Mouse (Mus musculus): ENCODE measurements around the gene 4931428L18Rik. TPM values are rescaled to one million over a fixed set of nuclear protein-coding genes. Genes with fewer than 3 reads are reported as not detected.

Gene 4931428L18Rik
- polyA plus RNA-seq, 1 experiment from 2014 or later: not detected

DNA sequence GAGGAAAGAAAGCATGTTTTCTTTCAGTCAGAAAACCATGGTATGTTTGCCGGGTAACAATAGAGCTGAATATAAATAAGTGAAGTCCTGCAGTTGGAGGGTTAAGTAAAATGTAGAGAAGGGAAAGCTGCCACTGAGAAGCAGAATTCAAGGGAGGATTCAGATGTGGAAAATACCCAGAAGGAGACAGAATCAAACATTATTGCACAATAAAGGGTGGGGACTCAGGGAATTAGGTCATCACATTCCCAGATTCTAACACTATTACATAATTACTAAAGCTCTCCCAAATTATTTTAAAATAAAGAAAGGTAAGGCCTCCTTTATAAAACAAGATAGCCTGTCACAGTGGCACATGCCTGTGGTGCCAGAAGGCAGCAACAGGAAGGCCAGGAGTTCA, 128.5 kb downstream of the 4931428L18Rik start:
- 70% methylated on average over 1 of the region's 1 CpGs for WGBS
- Histone ChIP-seq H3K9ac (no peak overlapping the region), H3K27ac (replicated peaks) (no peak overlapping the region), H3K4me3 (no peak overlapping the region), H3K9me3 (no peaks in the 10 kb centered on the region), H3K4me2 (no peak overlapping the region), H3K4me1 (replicated peaks) (no peaks in the 10 kb centered on the region), H3K27me3 (no peaks in the 10 kb centered on the region), H3K36me3 (no peaks in the 10 kb centered on the region)
- ATAC-seq (ENCODE audit: low read depth): no peak

DNA sequence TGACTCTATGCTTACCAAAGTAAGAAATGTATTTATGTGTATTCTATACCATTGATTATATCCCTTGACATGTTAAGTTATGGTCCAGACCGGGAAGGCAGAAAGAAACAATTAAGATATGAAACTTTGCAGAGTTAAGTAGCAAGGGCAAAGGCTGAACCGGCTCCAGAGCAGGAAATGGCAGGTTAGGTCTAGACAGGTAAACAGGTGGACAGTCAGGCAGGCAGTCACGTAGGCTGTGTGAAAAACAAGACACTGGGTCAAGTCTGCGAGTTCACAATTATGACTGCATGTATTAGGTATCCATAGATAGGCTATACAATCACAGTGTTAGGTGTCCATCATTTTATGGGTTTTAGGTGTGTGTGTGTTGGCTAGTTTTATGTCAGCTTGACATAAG, 133.8 kb downstream of the 4931428L18Rik start:
- no peaks in the 10 kb centered on the region for H3K4me1 ChIP-seq (replicated peaks)
- 93% methylated on average over 4 of the region's 4 CpGs for WGBS
- H3K9me3 ChIP-seq: no peaks in the 10 kb centered on the region
- H3K4me3 ChIP-seq: no peak overlapping the region
- no peaks in the 10 kb centered on the region for H3K27me3 ChIP-seq
- no peak overlapping the region for H3K27ac ChIP-seq (replicated peaks)
- ATAC-seq (ENCODE audit: low read depth): no peak
- H3K36me3 ChIP-seq: no peaks in the 10 kb centered on the region
- no peak overlapping the region for H3K4me2 ChIP-seq
- H3K9ac ChIP-seq: no peak overlapping the region

DNA sequence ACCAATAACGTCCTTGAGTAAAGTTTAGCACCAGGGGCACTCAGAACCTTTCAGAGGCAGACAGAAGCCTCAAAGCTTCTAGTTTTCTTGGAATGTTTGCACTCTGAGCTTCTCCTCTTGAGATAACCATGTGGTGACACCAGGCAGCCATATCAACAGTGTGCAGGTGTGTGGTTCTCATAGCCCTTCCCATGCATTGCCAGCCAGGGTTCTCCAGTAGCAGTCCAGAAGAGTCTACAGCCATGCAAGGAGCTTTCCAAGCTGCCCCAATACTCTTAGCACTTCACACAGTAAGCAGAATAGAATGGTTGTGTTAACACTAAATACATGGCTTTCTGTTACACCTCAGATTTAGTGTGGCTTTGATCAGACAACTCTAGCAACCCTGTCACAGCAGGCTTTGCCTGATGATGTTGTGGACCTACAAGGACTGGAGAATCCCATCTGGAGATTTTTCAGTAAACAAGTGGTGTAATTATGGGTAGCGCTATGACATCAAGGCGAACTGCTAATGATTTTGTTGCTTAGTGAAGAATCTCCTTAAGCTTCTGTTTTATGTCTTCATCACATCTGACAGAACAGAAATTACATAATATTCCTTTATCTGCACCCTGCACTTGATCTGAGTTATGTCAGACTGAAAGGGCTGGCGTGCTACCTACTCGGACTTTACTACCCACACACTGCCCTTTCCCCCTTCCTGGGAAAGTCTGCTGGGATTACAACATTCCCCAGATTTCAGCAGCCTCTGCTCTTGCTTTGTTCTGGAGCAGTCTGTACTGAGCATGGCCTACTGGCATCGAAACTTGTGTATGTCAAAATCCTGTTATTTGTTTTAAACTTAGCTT, 149.7 kb downstream of the 4931428L18Rik start:
- Histone ChIP-seq H3K27me3 (no peaks in the 10 kb centered on the region), H3K9me3 (no peaks in the 10 kb centered on the region), H3K36me3 (no peaks in the 10 kb centered on the region), H3K4me3 (no peak overlapping the region), H3K27ac (replicated peaks) (no peak overlapping the region), H3K9ac (no peak overlapping the region), H3K4me1 (replicated peaks) (no peaks in the 10 kb centered on the region), H3K4me2 (no peak overlapping the region)
- ATAC-seq (ENCODE audit: low read depth): no peak
- WGBS: 82% methylated on average over 6 of the region's 6 CpGs

DNA sequence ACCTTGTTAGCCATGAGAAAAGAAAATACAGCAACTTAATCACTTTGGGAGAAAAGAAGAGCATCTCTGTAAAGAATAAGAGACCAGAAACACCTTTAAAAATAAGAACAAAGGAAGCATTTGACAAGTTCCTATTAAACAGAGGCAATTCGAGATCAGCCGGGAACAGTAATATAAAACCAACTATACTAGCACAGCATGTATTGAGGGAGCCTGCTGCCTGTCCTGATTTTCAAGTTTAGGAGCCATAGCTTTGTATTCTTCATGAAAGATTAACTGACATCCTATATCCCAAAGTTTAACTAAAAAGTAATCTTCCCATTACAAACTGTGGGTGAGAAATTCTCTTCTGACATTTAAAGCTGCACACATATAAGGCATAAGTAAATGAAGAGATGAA, 151.3 kb downstream of the 4931428L18Rik start:
- Histone ChIP-seq H3K4me3 (no peak overlapping the region), H3K36me3 (no peaks in the 10 kb centered on the region), H3K9ac (no peak overlapping the region), H3K9me3 (no peaks in the 10 kb centered on the region), H3K27me3 (no peaks in the 10 kb centered on the region), H3K4me2 (no peak overlapping the region), H3K4me1 (replicated peaks) (no peaks in the 10 kb centered on the region), H3K27ac (replicated peaks) (no peak overlapping the region)
- 81% methylated on average over 2 of the region's 2 CpGs for WGBS
- ATAC-seq (ENCODE audit: low read depth): no peak

DNA sequence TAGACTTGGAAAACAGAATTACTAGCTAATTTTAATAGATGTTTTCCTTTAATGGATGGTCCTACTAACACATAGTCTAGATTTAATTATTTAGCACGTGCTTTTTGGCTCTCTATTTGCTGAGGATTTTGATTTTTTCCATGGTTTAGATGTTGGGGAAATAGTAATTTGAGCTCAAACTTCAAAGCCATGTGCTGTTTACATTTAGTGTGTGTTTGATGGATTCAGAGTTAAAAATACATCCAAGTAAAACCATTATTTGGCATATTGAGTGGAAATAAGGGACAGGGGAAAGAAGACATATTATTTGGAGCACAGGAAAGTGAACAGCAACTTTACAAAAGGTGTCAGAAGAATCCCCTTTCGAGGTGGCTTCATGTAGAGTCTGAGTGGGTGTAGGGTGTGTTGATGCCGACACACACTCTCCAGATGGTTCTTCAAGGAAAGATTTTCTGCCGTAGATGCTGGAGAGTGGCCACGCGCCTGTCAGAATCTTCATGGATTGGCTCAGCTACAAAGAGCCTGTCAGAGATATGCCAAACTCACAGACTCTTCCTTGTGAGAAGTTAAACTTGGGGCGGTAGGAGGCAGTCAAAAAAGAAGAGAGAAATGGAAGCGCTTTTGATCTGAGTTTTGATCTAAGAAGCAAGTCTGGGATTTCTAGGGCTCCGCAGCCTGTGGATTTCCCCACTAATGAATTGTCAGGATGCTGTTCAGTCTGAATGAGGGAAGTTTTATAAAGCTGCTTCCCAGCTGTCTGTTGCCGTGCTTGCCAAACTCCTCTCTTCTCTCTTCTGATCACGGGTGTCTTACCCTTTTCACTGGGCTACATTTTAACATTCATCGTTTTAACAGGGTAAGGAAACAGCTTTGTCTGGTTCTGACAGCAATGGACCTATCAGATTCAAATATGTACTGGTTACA, 157.4 kb downstream of the 4931428L18Rik start:
- H3K9me3 ChIP-seq: no peaks in the 10 kb centered on the region
- no peak overlapping the region for H3K4me2 ChIP-seq
- no peak overlapping the region for H3K4me3 ChIP-seq
- H3K36me3 ChIP-seq: no peaks in the 10 kb centered on the region
- no peak overlapping the region for H3K27ac ChIP-seq (replicated peaks)
- H3K4me1 ChIP-seq (replicated peaks): no peaks in the 10 kb centered on the region
- ATAC-seq (ENCODE audit: low read depth): no peak
- H3K9ac ChIP-seq: no peak overlapping the region
- WGBS: 88% methylated on average over 12 of the region's 12 CpGs
- no peaks in the 10 kb centered on the region for H3K27me3 ChIP-seq

DNA sequence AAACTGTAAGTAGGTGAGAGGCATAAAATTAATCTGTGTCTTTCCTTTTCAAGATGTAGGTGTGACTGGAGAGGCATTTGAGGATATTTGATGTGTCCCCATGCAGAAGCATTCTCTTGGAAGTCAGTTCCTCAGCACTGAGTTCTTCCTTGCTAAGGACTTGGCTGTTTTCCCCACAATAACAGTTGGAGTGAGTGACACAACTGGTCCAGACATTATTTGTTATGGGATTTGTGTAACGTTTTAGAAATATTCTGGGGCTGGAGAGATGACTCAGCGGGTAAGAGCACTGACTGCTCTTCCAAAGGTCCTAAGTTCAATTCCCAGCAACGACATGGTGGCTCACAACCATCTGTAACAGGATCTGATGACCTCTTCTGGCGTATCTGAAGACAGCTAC, 162.7 kb downstream of the 4931428L18Rik start:
- H3K4me2 ChIP-seq: no peak overlapping the region
- 81% methylated on average over 4 of the region's 4 CpGs for WGBS
- no peak for ATAC-seq (ENCODE audit: low read depth)

DNA sequence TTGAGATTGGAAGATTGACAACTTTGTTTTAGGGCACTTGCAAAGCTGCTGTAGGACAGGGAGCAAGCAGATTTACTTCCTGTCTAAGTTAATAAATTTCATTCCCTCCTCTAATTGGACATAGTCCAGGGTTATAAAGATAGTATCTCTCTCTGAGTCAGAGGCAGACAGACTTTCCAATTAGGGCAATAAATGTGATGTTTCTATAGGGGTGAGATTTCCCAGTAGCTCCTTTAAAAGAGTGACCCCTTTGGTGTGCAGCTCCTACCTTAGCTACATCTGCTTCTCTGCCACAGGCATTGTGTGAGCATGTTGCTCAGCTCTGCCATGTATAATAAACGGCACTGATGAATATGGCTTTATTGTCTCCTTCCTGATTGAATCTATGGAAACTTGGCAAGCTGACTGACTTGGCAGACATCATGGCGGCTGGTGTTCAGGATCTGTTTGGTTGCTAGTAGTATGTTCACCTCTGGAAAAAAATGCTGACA, 163.6 kb downstream of the 4931428L18Rik start:
- Histone ChIP-seq H3K27me3 (no peaks in the 10 kb centered on the region), H3K36me3 (no peaks in the 10 kb centered on the region), H3K4me2 (no peak overlapping the region), H3K4me1 (replicated peaks) (no peaks in the 10 kb centered on the region), H3K27ac (replicated peaks) (no peak overlapping the region), H3K4me3 (no peak overlapping the region), H3K9me3 (no peaks in the 10 kb centered on the region), H3K9ac (no peak overlapping the region)
- ATAC-seq (ENCODE audit: low read depth): no peak
- WGBS: 79% methylated on average over 2 of the region's 2 CpGs

More for the DNA sequence above, 162.7 kb downstream of the 4931428L18Rik start:
- H3K9me3 ChIP-seq: no peaks in the 10 kb centered on the region
- H3K27me3 ChIP-seq: no peaks in the 10 kb centered on the region
- no peaks in the 10 kb centered on the region for H3K4me1 ChIP-seq (replicated peaks)
- no peak overlapping the region for H3K4me3 ChIP-seq
- no peaks in the 10 kb centered on the region for H3K36me3 ChIP-seq
- no peak overlapping the region for H3K9ac ChIP-seq
- no peak overlapping the region for H3K27ac ChIP-seq (replicated peaks)

DNA sequence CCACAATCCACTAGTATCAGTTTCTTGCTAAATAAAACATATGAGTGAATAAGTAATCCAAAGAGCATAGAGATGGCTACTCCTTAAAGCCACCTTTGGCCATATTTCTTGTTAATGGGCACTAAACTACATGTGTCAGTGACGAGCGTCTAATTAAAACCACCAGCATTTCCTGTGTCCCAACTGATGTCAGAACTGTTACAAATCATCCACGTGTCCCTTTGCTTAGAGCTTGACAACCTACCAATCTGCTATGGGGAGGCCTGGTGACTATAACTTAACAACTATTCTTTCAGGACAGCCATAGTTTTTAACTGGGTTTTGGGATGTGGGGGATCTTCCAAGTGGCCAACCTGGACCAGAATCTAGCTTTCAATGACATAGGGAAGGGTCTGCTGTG, 164.3 kb downstream of the 4931428L18Rik start:
- 68% methylated on average over 3 of the region's 3 CpGs for WGBS
- no peaks in the 10 kb centered on the region for H3K4me1 ChIP-seq (replicated peaks)
- no peaks in the 10 kb centered on the region for H3K36me3 ChIP-seq
- no peak overlapping the region for H3K9ac ChIP-seq
- no peak overlapping the region for H3K4me2 ChIP-seq
- H3K9me3 ChIP-seq: no peaks in the 10 kb centered on the region
- no peak overlapping the region for H3K4me3 ChIP-seq
- no peak overlapping the region for H3K27ac ChIP-seq (replicated peaks)
- no peak for ATAC-seq (ENCODE audit: low read depth)
- H3K27me3 ChIP-seq: no peaks in the 10 kb centered on the region

DNA sequence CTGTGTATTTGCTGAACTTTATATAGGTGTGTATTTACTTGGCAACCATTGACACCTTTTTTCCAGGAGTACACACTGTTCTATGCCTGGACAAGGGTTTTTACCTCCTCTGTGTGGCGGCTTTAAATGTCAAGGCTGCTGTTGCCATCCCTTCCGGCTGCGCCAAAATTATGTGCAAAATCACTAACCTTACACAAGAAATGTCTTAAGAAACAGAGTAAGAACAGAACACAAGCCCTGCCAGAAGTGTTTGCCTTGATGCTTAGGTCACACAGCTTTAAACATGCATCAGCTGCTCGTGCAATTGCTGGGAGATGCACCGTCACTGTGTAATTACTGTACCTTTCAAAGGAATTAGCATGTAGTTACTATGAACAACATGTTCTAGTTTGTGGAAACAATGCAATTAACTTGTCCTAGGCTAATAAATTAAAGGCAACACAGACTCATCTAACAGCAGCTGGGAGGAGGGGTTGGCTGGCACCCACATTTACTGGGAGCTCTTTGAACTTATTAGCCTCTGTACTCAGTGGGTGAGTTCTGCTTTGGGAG, 171.0 kb downstream of the 4931428L18Rik start:
- ATAC-seq (ENCODE audit: low read depth): no peak
- H3K27ac ChIP-seq (replicated peaks): no peak overlapping the region
- H3K4me3 ChIP-seq: no peak overlapping the region
- H3K4me1 ChIP-seq (replicated peaks): no peaks in the 10 kb centered on the region
- H3K4me2 ChIP-seq: no peak overlapping the region
- H3K36me3 ChIP-seq: no peaks in the 10 kb centered on the region
- WGBS: 71% methylated on average over 5 of the region's 5 CpGs
- no peaks in the 10 kb centered on the region for H3K9me3 ChIP-seq
- H3K27me3 ChIP-seq: no peaks in the 10 kb centered on the region
- H3K9ac ChIP-seq: no peak overlapping the region

DNA sequence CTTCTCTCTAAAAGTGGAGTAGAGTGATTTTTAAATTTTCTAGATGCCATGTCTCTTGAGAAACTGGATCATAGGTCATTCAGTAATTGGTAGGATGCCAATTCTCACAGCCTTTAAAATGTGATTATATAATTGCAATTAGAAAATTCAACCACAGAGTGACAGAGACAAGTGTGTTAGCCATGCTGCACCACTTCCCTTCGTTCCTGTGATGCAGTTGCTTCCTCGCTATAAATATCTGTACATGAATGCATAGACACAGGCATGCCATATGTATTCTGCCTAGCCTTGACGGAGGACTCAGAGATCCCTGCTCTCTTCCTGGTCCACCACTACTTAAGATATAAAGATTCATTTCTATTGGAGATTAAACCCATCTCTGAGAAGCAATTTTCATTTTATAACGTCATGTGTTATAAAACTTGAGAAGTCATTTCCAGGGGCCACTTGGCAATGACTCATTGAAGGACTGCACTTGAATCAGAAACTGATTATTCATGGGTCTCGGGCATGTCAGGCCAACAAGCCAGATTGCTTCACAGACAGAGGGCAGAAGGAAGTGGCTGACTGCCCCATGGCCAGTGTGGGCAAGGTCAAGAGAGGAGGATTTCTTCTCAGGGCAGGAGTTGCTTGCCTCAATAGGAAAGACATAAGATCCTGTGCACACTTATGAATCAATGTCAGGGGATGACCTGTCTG, 172.4 kb downstream of the 4931428L18Rik start:
- no peaks in the 10 kb centered on the region for H3K9me3 ChIP-seq
- no peak overlapping the region for H3K4me3 ChIP-seq
- no peaks in the 10 kb centered on the region for H3K27me3 ChIP-seq
- no peak for ATAC-seq (ENCODE audit: low read depth)
- H3K4me1 ChIP-seq (replicated peaks): no peaks in the 10 kb centered on the region
- 83% methylated on average over 5 of the region's 5 CpGs for WGBS
- no peaks in the 10 kb centered on the region for H3K36me3 ChIP-seq
- H3K27ac ChIP-seq (replicated peaks): no peak overlapping the region
- H3K9ac ChIP-seq: no peak overlapping the region
- no peak overlapping the region for H3K4me2 ChIP-seq

DNA sequence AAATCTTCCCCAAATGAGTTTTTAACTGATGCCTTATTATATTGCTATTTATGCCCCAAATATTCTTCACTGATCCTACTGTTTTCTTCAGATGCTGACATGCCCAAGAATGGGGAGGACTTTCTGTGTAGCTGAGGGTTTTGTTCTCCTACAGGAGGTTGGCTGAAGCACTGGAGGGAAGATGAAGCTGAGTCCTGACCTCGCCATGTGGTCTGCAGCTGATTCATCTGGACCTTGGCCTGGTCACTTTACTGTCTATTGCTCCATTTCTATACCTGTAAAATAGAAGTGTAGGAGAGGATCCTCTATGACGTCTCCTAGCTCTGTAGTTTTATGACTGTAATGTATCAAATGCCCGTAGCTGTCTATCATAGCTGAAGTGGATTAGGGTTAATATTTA, 179.3 kb downstream of the 4931428L18Rik start:
- Histone ChIP-seq H3K9me3 (no peaks in the 10 kb centered on the region), H3K4me1 (replicated peaks) (no peaks in the 10 kb centered on the region), H3K4me2 (no peak overlapping the region), H3K36me3 (no peaks in the 10 kb centered on the region), H3K4me3 (no peak overlapping the region), H3K9ac (no peak overlapping the region), H3K27me3 (no peaks in the 10 kb centered on the region), H3K27ac (replicated peaks) (no peak overlapping the region)
- no peak for ATAC-seq (ENCODE audit: low read depth)
- WGBS: 80% methylated on average over 3 of the region's 3 CpGs

All from neural tube, embryonic 13.5 days (tissue).